Mouse (Mus musculus) MEL (cell line): ENCODE data around the gene Vstm2l. TPM values are rescaled to one million over a fixed set of nuclear protein-coding genes. Genes with fewer than 3 reads are reported as not detected.

Source experiments
- DNase-seq: peaks from one replicate; pipeline ENCODE4 v3.0.0; 2011; ENCODE audit warnings: low read depth, low spot score
- H3K27ac ChIP-seq: 2 replicates; pipeline ENCODE4 v1.5.1; 2012; ENCODE audit warnings: low read depth, mild to moderate bottlenecking, control low read depth, low read length, moderate library complexity; ENCODE audit not compliant: control insufficient read depth
- H3K27me3 ChIP-seq, 2 experiments: fragments of 150-350 bp in 1 of 2; sonication (generic) in 1 of 2; 2 replicates each; pipeline ENCODE4 v1.6.1; 2012; ENCODE audit warnings: low read length in 2 of 2, mild to moderate bottlenecking in 2 of 2, improper control_type of control experiment in 1 of 2, moderate library complexity in 1 of 2; ENCODE audit not compliant: insufficient read depth in 2 of 2, control insufficient read depth in 1 of 2
- H3K36me3 ChIP-seq, 2 experiments: 2 replicates each; pipeline ENCODE4 v1.6.1; 2012 to 2014; ENCODE audit warnings: low read length in 2 of 2, improper control_type of control experiment in 1 of 2, inconsistent platforms in 1 of 2, mild to moderate bottlenecking in 1 of 2; ENCODE audit not compliant: insufficient read depth in 2 of 2, control insufficient read depth in 1 of 2
- H3K4me1 ChIP-seq, 2 experiments: fragments of 150-350 bp in 1 of 2; sonication (generic) in 1 of 2; 2 replicates each; pipeline ENCODE4 v1.6.1; 2012; ENCODE audit warnings: low read length in 2 of 2, improper control_type of control experiment in 1 of 2, mild to moderate bottlenecking in 1 of 2; ENCODE audit not compliant: insufficient read depth in 2 of 2, control insufficient read depth in 1 of 2
- H3K4me3 ChIP-seq, 2 experiments: fragments of 150-350 bp in 1 of 2; sonication (generic) in 1 of 2; 2 replicates each; pipeline ENCODE4 v1.5.1; 2012; ENCODE audit warnings: low read depth in 2 of 2, low read length in 2 of 2, mild to moderate bottlenecking in 2 of 2, moderate library complexity in 2 of 2, control low read depth in 1 of 2, improper control_type of control experiment in 1 of 2; ENCODE audit not compliant: control insufficient read depth in 1 of 2, insufficient read depth in 1 of 2
- H3K79me2 ChIP-seq: 2 replicates; pipeline ENCODE4 v1.6.1; 2012; ENCODE audit warnings: mild to moderate bottlenecking, low read length, moderate library complexity; ENCODE audit not compliant: control insufficient read depth, poor library complexity, insufficient read depth
- H3K9ac ChIP-seq: 2 replicates; pipeline ENCODE4 v1.6.1; 2012; ENCODE audit warnings: low read depth, mild to moderate bottlenecking, control low read depth, low read length, moderate library complexity; ENCODE audit not compliant: control insufficient read depth, poor library complexity, severe bottlenecking
- H3K9me3 ChIP-seq: fragments of 150-350 bp; sonication (generic); replicated peaks from 2 replicates; pipeline ENCODE4 v1.6.1; 2012; ENCODE audit warnings: mild to moderate bottlenecking, low read length, improper control_type of control experiment, moderate library complexity; ENCODE audit not compliant: insufficient read depth
- BHLHE40 ChIP-seq: IDR thresholded peaks from 2 replicates; pipeline ENCODE4 v1.6.1; 2012; ENCODE audit warnings: low read depth, mild to moderate bottlenecking, inconsistent platforms, low read length, improper control_type of control experiment, borderline replicate concordance
- CHD1 ChIP-seq: IDR thresholded peaks from 2 replicates; pipeline ENCODE4 v1.6.1; 2012; ENCODE audit warnings: low read depth, mild to moderate bottlenecking, inconsistent platforms, low read length, improper control_type of control experiment
- CHD2 ChIP-seq: IDR thresholded peaks from 2 replicates; pipeline ENCODE4 v1.6.1; 2011; ENCODE audit warnings: low read length, improper control_type of control experiment
- CTCF ChIP-seq, 3 experiments: IDR thresholded peaks in 2 of 3; conservative IDR thresholded peaks in 1 of 3; 2 replicates each; pipeline ENCODE4 v1.5.1; 2011 to 2012; ENCODE audit warnings: low read length in 3 of 3, low read depth in 2 of 3, mild to moderate bottlenecking in 2 of 3, improper control_type of control experiment in 1 of 3, inconsistent platforms in 1 of 3, mixed read lengths in 1 of 3, moderate library complexity in 1 of 3; ENCODE audit not compliant: control insufficient read depth in 1 of 3, insufficient read depth in 1 of 3, poor library complexity in 1 of 3, severe bottlenecking in 1 of 3
- E2F4 ChIP-seq: IDR thresholded peaks from 2 replicates; pipeline ENCODE4 v1.6.1; 2011; ENCODE audit warnings: low read depth, low read length, improper control_type of control experiment, borderline replicate concordance
- ELF1 ChIP-seq: IDR thresholded peaks from 2 replicates; pipeline ENCODE4 v1.6.1; 2014; ENCODE audit warnings: low read depth, mild to moderate bottlenecking, inconsistent platforms, low read length, improper control_type of control experiment, moderate library complexity
- EP300 ChIP-seq, 2 experiments: IDR thresholded peaks; 2 replicates each; pipeline ENCODE4 v1.6.1; 2011; ENCODE audit warnings: improper control_type of control experiment in 2 of 2, low read length in 2 of 2, low read depth in 1 of 2, mild to moderate bottlenecking in 1 of 2
- ETS1 ChIP-seq: IDR thresholded peaks from 2 replicates; pipeline ENCODE4 v1.6.1; 2012; ENCODE audit warnings: low read depth, mild to moderate bottlenecking, inconsistent platforms, low read length, improper control_type of control experiment, moderate library complexity
- GABPA ChIP-seq: IDR thresholded peaks from 2 replicates; pipeline ENCODE4 v1.6.1; 2012; ENCODE audit warnings: low read depth, mild to moderate bottlenecking, inconsistent platforms, low read length, improper control_type of control experiment, moderate library complexity
- GATA1 ChIP-seq: IDR thresholded peaks from 2 replicates; pipeline ENCODE4 v1.6.1; 2011; ENCODE audit warnings: low read depth, low read length, improper control_type of control experiment
- MAX ChIP-seq: IDR thresholded peaks from 2 replicates; pipeline ENCODE4 v1.6.1; 2011; ENCODE audit warnings: low read length, improper control_type of control experiment
- MAZ ChIP-seq: IDR thresholded peaks from 2 replicates; pipeline ENCODE4 v1.6.1; 2012; ENCODE audit warnings: low read depth, mild to moderate bottlenecking, inconsistent platforms, low read length, improper control_type of control experiment
- MEF2A ChIP-seq: IDR thresholded peaks from 2 replicates; pipeline ENCODE4 v1.6.1; 2014; ENCODE audit warnings: low read depth, mild to moderate bottlenecking, inconsistent platforms, low read length, improper control_type of control experiment; ENCODE audit not compliant: poor library complexity, insufficient replicate concordance, severe bottlenecking; ENCODE audit errors: extremely low read depth
- MXI1 ChIP-seq: IDR thresholded peaks from 2 replicates; pipeline ENCODE4 v1.6.1; 2011; ENCODE audit warnings: mild to moderate bottlenecking, low read depth, low read length, improper control_type of control experiment
- MYB ChIP-seq: IDR thresholded peaks from 2 replicates; pipeline ENCODE4 v1.6.1; 2011; ENCODE audit warnings: mild to moderate bottlenecking, low read depth, low read length, improper control_type of control experiment
- MYC ChIP-seq: IDR thresholded peaks from 2 replicates; pipeline ENCODE4 v1.6.1; 2011; ENCODE audit warnings: low read depth, mild to moderate bottlenecking, low read length, improper control_type of control experiment, moderate library complexity
- POLR2A ChIP-seq, 2 experiments: IDR thresholded peaks; 2 replicates each; pipeline ENCODE4 v1.6.1; 2011 to 2012; ENCODE audit warnings: low read length in 2 of 2, mild to moderate bottlenecking in 2 of 2, control low read depth in 1 of 2, improper control_type of control experiment in 1 of 2, low read depth in 1 of 2, moderate library complexity in 1 of 2; ENCODE audit not compliant: control insufficient read depth in 1 of 2, insufficient read depth in 1 of 2, poor library complexity in 1 of 2
- POLR2AphosphoS5 ChIP-seq: IDR thresholded peaks from 2 replicates; pipeline ENCODE4 v1.6.1; 2012; ENCODE audit warnings: low read depth, borderline replicate concordance, mild to moderate bottlenecking, inconsistent platforms, low read length, moderate library complexity, mixed read lengths
- SIN3A ChIP-seq: IDR thresholded peaks from 2 replicates; pipeline ENCODE4 v1.6.1; 2012; ENCODE audit warnings: low read length, improper control_type of control experiment, inconsistent platforms
- SMC3 ChIP-seq: IDR thresholded peaks from 2 replicates; pipeline ENCODE4 v1.6.1; 2011; ENCODE audit warnings: low read depth, low read length, improper control_type of control experiment
- UBTF ChIP-seq: IDR thresholded peaks from 2 replicates; pipeline ENCODE4 v1.6.1; 2012; ENCODE audit warnings: low read depth, mild to moderate bottlenecking, inconsistent platforms, low read length, improper control_type of control experiment, moderate library complexity, borderline replicate concordance; ENCODE audit not compliant: insufficient read depth
- USF1 ChIP-seq: IDR thresholded peaks from 2 replicates; pipeline ENCODE4 v1.6.1; 2014; ENCODE audit warnings: low read depth, mild to moderate bottlenecking, inconsistent platforms, low read length, improper control_type of control experiment, moderate library complexity
- ZKSCAN1 ChIP-seq: IDR thresholded peaks from 2 replicates; pipeline ENCODE4 v1.6.1; 2012; ENCODE audit warnings: low read depth, mild to moderate bottlenecking, inconsistent platforms, low read length, improper control_type of control experiment, moderate library complexity
- ZMIZ1 ChIP-seq: IDR thresholded peaks from 2 replicates; pipeline ENCODE4 v1.6.1; 2012; ENCODE audit warnings: low read depth, mild to moderate bottlenecking, inconsistent platforms, low read length, improper control_type of control experiment, moderate library complexity
- ZNF384 ChIP-seq: IDR thresholded peaks from 2 replicates; pipeline ENCODE4 v1.6.1; 2012; ENCODE audit warnings: low read depth, mild to moderate bottlenecking, inconsistent platforms, low read length, improper control_type of control experiment
- polyA plus RNA-seq, 2 experiments: library from polyadenylated mRNA; stranded (reverse) in 1 of 2; unstranded in 1 of 2; fragments of >175 nt in 1 of 2; fragments of >200 nt in 1 of 2; gene quantifications; 2 replicates each; pipeline versions ENCODE4 v1.2.1 to v1.2.4; 2012; ENCODE audit warnings: low replicate concordance in 2 of 2, low read depth in 1 of 2; ENCODE audit not compliant: insufficient read length in 2 of 2, insufficient read depth in 1 of 2, missing spikeins in 1 of 2
- total RNA-seq: library from RNA; depleted of rRNA; stranded (reverse); fragments of 300-350 nt; gene quantifications from 2 replicates; pipeline ENCODE4 v1.2.3, GENCODE M21; 2012

The Vstm2l gene
- total and polyA plus RNA-seq, 3 experiments = not detected

DNA sequence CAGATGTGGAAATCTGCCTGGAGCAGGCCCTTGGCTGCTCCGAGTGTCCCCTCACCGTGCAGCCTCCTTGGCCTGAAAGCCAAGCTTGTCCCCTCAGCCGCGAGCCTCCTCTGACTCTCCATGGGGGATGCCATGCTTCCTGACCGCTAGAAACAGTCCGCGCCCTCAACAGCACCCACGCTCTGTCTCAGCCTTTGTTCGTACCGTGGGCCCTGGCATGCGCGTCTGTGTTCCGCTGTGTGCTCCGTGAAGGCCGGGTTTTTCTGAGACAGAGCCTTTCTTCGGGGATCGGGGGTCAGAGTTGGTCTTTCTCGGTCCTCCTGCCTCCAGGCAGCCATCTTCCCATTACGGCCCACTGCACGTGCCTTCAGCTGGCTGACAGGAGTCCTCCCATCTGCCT is 12.9 kb downstream of the Vstm2l start:
- no peak overlapping the region for H3K27ac ChIP-seq
- DNase-seq = no peak
- no peaks in the 10 kb centered on the region for H3K9me3 ChIP-seq
- H3K4me3 ChIP-seq = no peak overlapping the region
- H3K9ac ChIP-seq = no peak overlapping the region
- H3K27me3 ChIP-seq = peaks cover 0 to 4% of the 10 kb centered on the region in 2 experiments; a peak in 1 of 4 replicates
- H3K4me1 ChIP-seq = no peaks in the 10 kb centered on the region
- no peaks in the 10 kb centered on the region for H3K36me3 ChIP-seq
- TF ChIP-seq SIN3A (no peak), ZMIZ1 (no peak), USF1 (no peak), UBTF (no peak), ETS1 (no peak), MYB (no peak), EP300 (IDR thresholded peaks at IDR 0.05; ENCODE audit: low read depth in 1 of 2, low read length in 2 of 2) (no peak)
- no peaks in the 10 kb centered on the region for H3K79me2 ChIP-seq

DNA sequence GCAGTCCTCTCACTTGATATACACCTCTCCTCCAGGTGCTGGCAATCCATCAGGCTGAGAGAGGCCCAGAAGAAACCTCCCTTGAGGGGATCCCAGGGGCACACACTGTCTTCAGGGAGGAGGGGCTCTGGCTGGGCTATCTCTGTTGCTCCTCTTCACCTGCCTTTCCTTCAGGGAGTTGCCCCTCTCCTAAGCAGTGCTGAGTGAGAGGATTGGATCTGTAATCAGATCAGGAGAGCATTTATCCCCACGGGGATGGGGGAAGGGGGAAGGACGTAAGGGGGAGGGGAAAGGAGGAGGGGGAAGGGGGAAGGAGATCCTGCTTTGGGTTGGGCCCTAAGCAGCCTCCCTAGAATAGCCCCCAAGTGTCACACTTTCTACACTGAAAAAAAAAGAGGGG is 13.4 kb downstream of the Vstm2l start:
- H3K4me3 ChIP-seq = no peak overlapping the region

DNA sequence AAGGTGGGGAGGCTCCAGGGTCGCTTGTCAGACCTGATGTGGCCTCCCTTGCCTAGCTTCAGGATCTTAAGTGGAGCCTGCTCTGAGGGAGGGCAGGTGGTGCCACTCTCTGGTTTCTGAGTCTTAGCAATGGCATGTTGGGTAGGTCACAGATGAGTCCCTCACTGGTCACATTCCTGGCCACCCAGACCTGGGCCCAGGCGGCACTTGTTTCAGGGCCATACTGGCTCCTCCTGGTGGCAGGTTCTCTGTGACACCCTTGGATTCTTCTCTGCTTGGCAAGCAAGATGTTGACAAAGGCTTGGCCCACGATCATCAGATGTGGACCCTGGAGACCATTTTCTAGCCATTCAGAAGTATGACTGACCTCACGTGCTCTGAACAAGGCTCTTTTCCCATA is 18.2 kb downstream of the Vstm2l start:
- Histone ChIP-seq H3K4me1 (peaks cover 0 to 7% of the 10 kb centered on the region in 2 experiments; a peak in 2 of 4 replicates), H3K79me2 (no peaks in the 10 kb centered on the region), H3K9ac (no peak overlapping the region), H3K36me3 (no peaks in the 10 kb centered on the region), H3K4me3 (no peak overlapping the region), H3K27me3 (peaks cover 0 to 4% of the 10 kb centered on the region in 2 experiments; a peak in 1 of 4 replicates), H3K27ac (no peak overlapping the region), H3K9me3 (no peaks in the 10 kb centered on the region)
- TF ChIP-seq ZKSCAN1 (no peak), POLR2AphosphoS5 (no peak), POLR2A (IDR thresholded peaks at IDR 0.05; ENCODE audit: control insufficient read depth in 1 of 2, insufficient read depth in 1 of 2, low read depth in 1 of 2, low read length in 2 of 2, poor library complexity in 1 of 2) (no peak), SMC3 (peak; percentile 41; the same call in 1 of the 2 replicates), CTCF (IDR thresholded peaks at IDR 0.05 in 2 of 3, conservative IDR thresholded peaks at IDR 0.05 in 1 of 3; ENCODE audit: control insufficient read depth in 1 of 3, insufficient read depth in 1 of 3, low read depth in 2 of 3, low read length in 3 of 3, poor library complexity in 1 of 3, severe bottlenecking in 1 of 3) (peak in 2 of 3 experiments; percentile 6 to 16; a peak in 1 of 6 replicates), GATA1 (no peak)
- peak; percentile 5 for DNase-seq

More for the DNA sequence above, 13.4 kb downstream of the Vstm2l start:
- no peak for DNase-seq
- H3K36me3 ChIP-seq = no peaks in the 10 kb centered on the region
- TF ChIP-seq CHD1 = no peak
- no peak for TF ChIP-seq UBTF
- no peak for TF ChIP-seq MEF2A
- TF ChIP-seq MYC = no peak
- no peak for TF ChIP-seq BHLHE40
- no peak for TF ChIP-seq SIN3A
- TF ChIP-seq CHD2 = no peak
- TF ChIP-seq ZNF384 = no peak
- no peak for TF ChIP-seq POLR2A (IDR thresholded peaks at IDR 0.05; ENCODE audit: control insufficient read depth in 1 of 2, insufficient read depth in 1 of 2, low read depth in 1 of 2, low read length in 2 of 2, poor library complexity in 1 of 2)
- TF ChIP-seq ZMIZ1 = no peak
- TF ChIP-seq MXI1 = no peak
- TF ChIP-seq E2F4 = no peak
- no peak for TF ChIP-seq SMC3
- no peak for TF ChIP-seq MAX
- no peak for TF ChIP-seq MAZ
- TF ChIP-seq GABPA = no peak
- no peak for TF ChIP-seq POLR2AphosphoS5
- TF ChIP-seq ELF1 = no peak
- H3K27ac ChIP-seq = no peak overlapping the region
- H3K79me2 ChIP-seq = no peaks in the 10 kb centered on the region
- H3K9ac ChIP-seq = no peak overlapping the region
- H3K27me3 ChIP-seq = peaks cover 0 to 4% of the 10 kb centered on the region in 2 experiments; a peak in 1 of 4 replicates
- H3K9me3 ChIP-seq = no peaks in the 10 kb centered on the region
- H3K4me1 ChIP-seq = no peaks in the 10 kb centered on the region
